Mouse (Mus musculus): ENCODE data around the gene Tldc2.
A peak's percentile ranks its signal among the peaks of the same experiment; 100 is the strongest.

Tldc2 gene

GRCm38 (mm10) chr2:157060557-157061305 is 26.1 kb upstream of the Tldc2 start:
- no peak for DNase-seq (ENCODE audit: extremely low spot score)

- DNase-seq (ENCODE audit: extremely low spot score): no peak
These were observed 23.6 kb upstream of the Tldc2 start for GRCm38 (mm10) chr2:157063241-157063700.

- no peak for DNase-seq (ENCODE audit: extremely low spot score)
These were observed 22.7 kb upstream of the Tldc2 start for GRCm38 (mm10) chr2:157064136-157064535.

DNA sequence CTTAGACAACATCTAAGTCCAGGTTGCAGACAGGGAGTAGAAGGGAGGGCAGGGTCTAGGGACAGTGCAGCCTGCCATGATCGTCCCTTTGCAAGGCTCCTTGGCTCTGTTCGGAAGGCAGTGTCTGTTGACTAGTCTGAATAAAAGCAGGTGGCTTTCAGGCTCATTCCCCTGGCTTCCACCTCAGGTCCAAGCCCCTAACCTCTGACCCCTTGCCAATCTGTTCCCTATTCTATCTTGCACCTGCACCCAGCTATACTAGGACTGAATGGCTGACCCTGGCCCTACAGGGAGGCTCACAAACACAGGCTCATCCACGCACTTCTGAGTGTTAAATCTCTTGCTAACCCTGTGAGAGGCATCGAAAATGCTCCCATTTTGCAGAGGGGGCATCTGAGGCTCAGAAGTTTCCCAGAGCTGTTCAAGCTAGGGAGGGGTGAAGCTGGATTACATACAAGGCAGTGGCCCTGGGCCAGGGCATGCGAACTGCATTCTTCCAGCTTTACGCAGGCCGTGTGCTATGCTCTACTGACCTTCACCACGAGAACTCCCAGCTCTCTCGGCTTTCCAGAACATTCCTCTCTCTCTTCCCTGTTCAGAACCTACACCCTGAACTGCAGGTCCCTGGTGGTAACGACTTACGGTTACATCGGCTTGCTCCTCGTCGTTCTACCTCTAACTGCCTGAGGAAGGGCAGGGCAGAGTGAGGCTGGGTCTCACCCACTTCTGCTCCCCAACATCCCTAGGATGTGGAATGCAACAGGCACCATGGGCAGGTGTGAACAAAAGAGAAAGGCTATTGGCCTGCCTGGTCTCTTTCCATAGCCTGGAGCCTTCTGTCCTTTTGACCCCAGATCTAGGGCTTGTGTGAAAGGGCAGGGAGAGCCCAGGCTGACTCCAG is 21.6 kb upstream of the Tldc2 start:
- no peak for DNase-seq (ENCODE audit: extremely low spot score)

DNA sequence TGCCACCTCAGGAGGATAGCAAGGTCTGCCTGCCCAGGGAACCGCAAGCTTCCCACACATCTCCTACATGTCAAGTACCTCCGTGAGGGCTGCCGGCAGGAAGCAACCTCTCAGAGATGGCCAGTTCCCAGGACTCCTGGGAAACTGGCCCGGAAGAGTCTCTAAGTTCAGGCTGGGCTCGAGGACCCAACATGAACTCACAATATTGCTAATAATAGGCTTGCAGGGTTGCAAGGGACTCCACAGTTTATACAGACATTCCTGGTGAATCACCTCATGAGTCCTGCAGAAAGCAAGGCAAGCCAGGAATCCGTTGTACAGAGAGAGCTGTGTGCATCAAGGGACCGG is 21.0 kb upstream of the Tldc2 start:
- DNase-seq (ENCODE audit: extremely low spot score): no peak

- DNase-seq (ENCODE audit: extremely low spot score): no peak
These were observed 20.0 kb upstream of the Tldc2 start for GRCm38 (mm10) chr2:157066731-157067430.

- DNase-seq (ENCODE audit: extremely low spot score): no peak
These were observed 18.0 kb upstream of the Tldc2 start for GRCm38 (mm10) chr2:157068701-157069354.

DNA sequence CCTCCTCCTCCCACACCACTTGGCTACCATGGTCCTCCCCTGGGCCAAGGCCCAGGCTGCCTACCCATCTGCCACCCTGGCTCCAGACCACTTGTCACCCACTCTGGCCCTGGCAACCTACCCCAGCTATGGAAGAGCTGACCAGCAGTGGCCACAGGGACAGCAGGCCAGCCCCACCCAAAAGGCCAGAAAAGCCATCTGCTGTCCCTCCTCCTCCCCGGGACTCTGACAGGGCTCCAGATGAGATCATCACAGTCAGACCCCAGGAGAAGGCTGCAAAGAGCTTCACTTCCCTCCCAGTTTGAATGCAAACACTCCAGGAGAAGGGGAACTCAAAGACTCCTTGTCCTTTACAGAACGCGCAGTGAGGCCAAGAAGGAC is 17.5 kb upstream of the Tldc2 start:
- no peak for DNase-seq (ENCODE audit: extremely low spot score)

- DNase-seq (ENCODE audit: extremely low spot score): no peak
These were observed 17.0 kb upstream of the Tldc2 start for GRCm38 (mm10) chr2:157069755-157070315.

GRCm38 (mm10) chr2:157070365-157070764 is 16.5 kb upstream of the Tldc2 start:
- no peak for DNase-seq (ENCODE audit: extremely low spot score)

DNA sequence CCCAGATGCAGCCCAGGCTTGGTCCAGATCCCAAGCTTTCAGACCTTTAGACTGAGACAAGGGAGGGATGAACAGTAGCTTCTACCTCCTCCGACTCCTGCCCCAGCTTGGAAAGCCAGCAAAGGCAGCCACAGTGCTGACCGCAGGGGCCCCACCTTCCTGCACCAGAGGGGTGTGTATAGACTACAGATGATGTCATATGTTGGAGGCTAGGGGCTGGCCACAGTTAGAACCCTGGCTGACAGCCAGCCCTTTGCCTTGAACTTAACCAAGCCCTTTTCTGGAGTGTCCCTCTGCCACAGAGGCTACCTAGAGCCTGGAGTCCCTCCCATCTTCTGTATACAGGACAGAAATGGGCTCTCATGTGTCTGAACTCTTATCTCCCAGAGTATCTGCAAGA is 15.3 kb upstream of the Tldc2 start:
- no peak for DNase-seq (ENCODE audit: extremely low spot score)

DNA sequence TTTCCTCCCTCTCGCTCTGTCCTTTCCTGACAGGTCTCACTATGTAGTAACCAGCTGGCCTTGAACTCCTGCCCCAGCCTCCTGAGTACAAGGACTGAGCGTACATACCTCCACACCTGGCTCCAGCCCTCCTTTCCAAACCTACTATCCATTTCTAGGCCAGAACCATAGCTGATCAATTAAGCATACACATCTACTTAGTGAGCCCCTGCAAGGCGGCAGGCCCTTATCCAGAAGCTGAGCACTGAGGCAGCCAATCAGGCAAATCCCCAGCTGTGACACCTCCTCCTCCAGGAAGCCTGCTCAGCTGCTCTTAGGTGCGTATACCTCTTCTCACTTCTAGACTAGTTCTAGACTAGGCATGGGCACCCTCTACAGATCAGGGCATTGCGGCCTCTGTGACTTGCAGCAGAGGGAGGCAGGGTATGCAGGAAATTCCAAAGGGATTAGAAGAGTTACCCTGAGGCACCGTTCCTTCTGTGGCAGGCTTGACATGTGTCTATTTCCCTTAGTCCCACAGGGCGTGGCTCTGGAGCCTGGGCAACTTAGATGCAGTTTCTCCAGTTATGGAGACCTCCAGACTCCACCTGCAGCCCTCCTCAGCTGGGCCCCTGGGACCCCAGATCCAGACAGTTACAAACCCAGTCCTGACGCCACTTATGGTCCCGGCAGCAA is 14.4 kb upstream of the Tldc2 start:
- DNase-seq (ENCODE audit: extremely low spot score): no peak

DNA sequence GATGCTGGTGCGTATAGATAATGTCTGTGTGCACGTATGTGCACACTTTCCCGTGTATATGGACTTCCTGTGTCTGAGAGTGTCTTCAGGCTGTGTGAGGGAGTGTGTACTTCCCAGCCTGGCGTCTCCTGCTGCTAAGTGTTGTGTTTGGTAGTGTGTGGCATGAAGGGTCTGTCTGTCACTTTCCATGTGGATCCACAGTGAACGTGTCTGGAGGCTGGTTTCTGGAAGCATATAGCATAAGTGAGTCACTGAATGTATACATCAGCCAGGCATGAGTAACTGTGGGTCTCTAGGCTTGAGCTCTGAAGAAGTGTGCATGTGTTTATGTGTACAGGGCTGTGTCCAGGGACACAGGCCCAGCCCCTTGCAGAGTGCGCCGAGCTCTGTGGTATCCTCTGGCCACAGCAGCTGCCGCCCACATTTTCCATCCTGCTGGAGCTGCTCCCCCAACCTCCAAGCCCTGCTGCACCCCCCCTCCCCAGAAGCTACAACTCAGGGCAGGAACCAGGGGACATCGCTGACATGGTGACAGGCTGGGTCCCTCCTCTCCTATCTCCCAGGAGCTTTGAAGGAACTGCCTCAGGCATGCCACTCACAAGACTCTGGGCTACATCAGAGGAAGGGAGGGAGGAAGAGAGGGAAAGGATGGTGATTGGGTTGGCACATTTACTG is 13.3 kb upstream of the Tldc2 start:
- no peak for DNase-seq (ENCODE audit: extremely low spot score)

- no peak for DNase-seq (ENCODE audit: extremely low spot score)
These were observed 12.6 kb upstream of the Tldc2 start for GRCm38 (mm10) chr2:157074186-157074724.

- DNase-seq (ENCODE audit: extremely low spot score): no peak
These were observed 12.1 kb upstream of the Tldc2 start for GRCm38 (mm10) chr2:157074772-157075171.

GRCm38 (mm10) chr2:157075226-157075625 is 11.6 kb upstream of the Tldc2 start:
- no peak for DNase-seq (ENCODE audit: extremely low spot score)

GRCm38 (mm10) chr2:157075685-157076084 is 11.2 kb upstream of the Tldc2 start:
- no peak for DNase-seq (ENCODE audit: extremely low spot score)

GRCm38 (mm10) chr2:157076585-157076984 is 10.3 kb upstream of the Tldc2 start:
- DNase-seq (ENCODE audit: extremely low spot score): no peak

GRCm38 (mm10) chr2:157077160-157077559 is 9.7 kb upstream of the Tldc2 start:
- no peak for DNase-seq (ENCODE audit: extremely low spot score)

- peak; percentile 48 for DNase-seq (ENCODE audit: extremely low spot score)
These were observed 9.2 kb upstream of the Tldc2 start for GRCm38 (mm10) chr2:157077641-157078058.
